Mouse (Mus musculus): ENCODE results near the gene 4930452B06Rik.

4930452B06Rik gene

GRCm38 (mm10) chr14:8536024-8536423 lies 130.0 kb downstream of the 4930452B06Rik start:
- in situ Hi-C loops (cut with MseI, MboI), result no loop called here

- in situ Hi-C loops (cut with MseI, MboI), result no loop called here
These were observed 140.8 kb downstream of the 4930452B06Rik start for GRCm38 (mm10) chr14:8525232-8525631.

- in situ Hi-C loops (cut with MseI, MboI), result no loop called here
These were observed 148.4 kb downstream of the 4930452B06Rik start for GRCm38 (mm10) chr14:8517681-8518080.

GRCm38 (mm10) chr14:8514071-8514470 lies 152.0 kb downstream of the 4930452B06Rik start:
- in situ Hi-C loops (cut with MseI, MboI), result no loop called here

- in situ Hi-C loops (cut with MseI, MboI), result no loop called here
These were observed 154.8 kb downstream of the 4930452B06Rik start for GRCm38 (mm10) chr14:8511276-8511675.

- in situ Hi-C loops (cut with MseI, MboI), result no loop called here
These were observed 155.6 kb downstream of the 4930452B06Rik start for GRCm38 (mm10) chr14:8510288-8510959.

- in situ Hi-C loops (cut with MseI, MboI), result no loop called here
These were observed 157.4 kb downstream of the 4930452B06Rik start for GRCm38 (mm10) chr14:8508669-8509068.

- in situ Hi-C loops (cut with MseI, MboI), result no loop called here
These were observed 161.8 kb downstream of the 4930452B06Rik start for GRCm38 (mm10) chr14:8504206-8504605.

- in situ Hi-C loops (cut with MseI, MboI), result no loop called here
These were observed 162.7 kb downstream of the 4930452B06Rik start for GRCm38 (mm10) chr14:8503345-8503744.

GRCm38 (mm10) chr14:8502496-8502895 lies 163.5 kb downstream of the 4930452B06Rik start:
- in situ Hi-C loops (cut with MseI, MboI), result no loop called here

- in situ Hi-C loops (cut with MseI, MboI), result no loop called here
These were observed 170.3 kb downstream of the 4930452B06Rik start for GRCm38 (mm10) chr14:8495691-8496090.

GRCm38 (mm10) chr14:8494952-8495351 lies 171.1 kb downstream of the 4930452B06Rik start:
- in situ Hi-C loops (cut with MseI, MboI), result no loop called here

GRCm38 (mm10) chr14:8494260-8494659 lies 171.8 kb downstream of the 4930452B06Rik start:
- in situ Hi-C loops (cut with MseI, MboI), result no loop called here

- in situ Hi-C loops (cut with MseI, MboI), result no loop called here
These were observed 187.9 kb downstream of the 4930452B06Rik start for GRCm38 (mm10) chr14:8478098-8478497.

GRCm38 (mm10) chr14:8477348-8477747 lies 188.7 kb downstream of the 4930452B06Rik start:
- in situ Hi-C loops (cut with MseI, MboI), result no loop called here

- in situ Hi-C loops (cut with MseI, MboI), result no loop called here
These were observed 189.4 kb downstream of the 4930452B06Rik start for GRCm38 (mm10) chr14:8476606-8477005.

- in situ Hi-C loops (cut with MseI, MboI), result no loop called here
These were observed 190.2 kb downstream of the 4930452B06Rik start for GRCm38 (mm10) chr14:8475851-8476250.

GRCm38 (mm10) chr14:8472884-8473283 lies 193.2 kb downstream of the 4930452B06Rik start:
- in situ Hi-C loops (cut with MseI, MboI), result no loop called here

GRCm38 (mm10) chr14:8464401-8465154 lies 201.5 kb downstream of the 4930452B06Rik start:
- in situ Hi-C loops (cut with MseI, MboI), result loop anchor here (10.0 kb wide), 2 partner anchors 110 to 140 kb away; no protein-coding TSS in a partner anchor

GRCm38 (mm10) chr14:8462973-8463372 lies 203.1 kb downstream of the 4930452B06Rik start:
- in situ Hi-C loops (cut with MseI, MboI), result loop anchor here (10.0 kb wide), 2 partner anchors 108 to 142 kb away; no protein-coding TSS in a partner anchor

GRCm38 (mm10) chr14:8462321-8462909 lies 203.6 kb downstream of the 4930452B06Rik start:
- in situ Hi-C loops (cut with MseI, MboI), result loop anchor here (10.0 kb wide), 2 partner anchors 108 to 142 kb away; no protein-coding TSS in a partner anchor

Data from mouse trophoblast stem cell (cell line).